Mouse (Mus musculus): Measurements from ENCODE around the gene Rchy1.

- TF ChIP-seq CTCF (IDR thresholded peaks at IDR 0.05; ENCODE audit: borderline replicate concordance, insufficient read depth, low read depth, low read length), result no peak
- no peak for TF ChIP-seq POLR2A (IDR thresholded peaks at IDR 0.05; ENCODE audit: borderline replicate concordance, insufficient read depth, low read length)
Observed at GRCm38 (mm10) chr5:91959986-91960385, 2.9 kb downstream of the Rchy1 start.

Data from cerebellum, adult 2 months (tissue).